Mouse (Mus musculus) liver, embryonic 12.5 days (tissue): Measurements from ENCODE around the gene Samd10. TPM values are rescaled to one million over a fixed set of nuclear protein-coding genes. Genes with fewer than 3 reads are reported as not detected.

Experiments
- ATAC-seq: fragments of 200-750 bp; cut with Nextera tagmentation; 2 replicates; pipeline ENCODE4 v1.8.0; 2017; ENCODE audit warnings: moderate number of reproducible peaks, mild to moderate bottlenecking, moderate library complexity
- H3K27ac ChIP-seq: fragments of 300-500 bp; sonication (generic); 2 replicates; pipeline ENCODE4 v1.5.1; 2016; ENCODE audit warnings: mild to moderate bottlenecking
- H3K27me3 ChIP-seq: fragments of 300-500 bp; sonication (generic); replicated peaks from 2 replicates; pipeline ENCODE4 v1.6.1; 2016; ENCODE audit warnings: mild to moderate bottlenecking, moderate library complexity
- H3K36me3 ChIP-seq: fragments of 300-500 bp; sonication (generic); 2 replicates; pipeline ENCODE4 v1.6.1; 2016; ENCODE audit warnings: mild to moderate bottlenecking, moderate library complexity
- H3K4me1 ChIP-seq: fragments of 300-500 bp; sonication (generic); 2 replicates; pipeline ENCODE4 v1.6.1; 2016
- H3K4me2 ChIP-seq: fragments of 300-500 bp; sonication (generic); 2 replicates; pipeline ENCODE4 v1.6.1; 2016; ENCODE audit warnings: mild to moderate bottlenecking, moderate library complexity
- H3K4me3 ChIP-seq: fragments of 300-500 bp; sonication (generic); 2 replicates; pipeline ENCODE4 v1.5.1; 2016; ENCODE audit warnings: mild to moderate bottlenecking, moderate library complexity
- H3K9ac ChIP-seq: fragments of 300-500 bp; sonication (generic); 2 replicates; pipeline ENCODE4 v1.6.1; 2016; ENCODE audit warnings: mild to moderate bottlenecking, moderate library complexity
- H3K9me3 ChIP-seq: fragments of 300-500 bp; sonication (generic); replicated peaks from 2 replicates; pipeline ENCODE4 v1.6.1; 2016; ENCODE audit warnings: mild to moderate bottlenecking, moderate library complexity
- WGBS: fragments of 180-500 bp; shearing (Covaris S2); methylation state at CpG from one replicate; pipeline ENCODE4 v1.1.7; 2016; ENCODE audit not compliant: insufficient replicate concordance; 5-methylcytosine and 5-hydroxymethylcytosine counted together
- polyA plus RNA-seq: library from polyadenylated mRNA; unstranded; fragments of >200 nt; fragmentation: Nextera tagmentation; extraction: Ambion mirVana; gene quantifications from 2 replicates; pipeline ENCODE4 v1.2.1, GENCODE M21; 2016

Samd10 gene
- 2.8 and 3.0 TPM in 2 replicates for polyA plus RNA-seq

GRCm38 (mm10) chr2:181598454-181599351, at the start of gene Samd10:
Samd10 (minus strand) TSS chr2:181599212.
- Histone ChIP-seq H3K36me3 (no peaks in the 10 kb centered on the region), H3K4me3 (peak within 1 kb of the TSS; percentile 70), H3K27ac (peak within 1 kb of the TSS; percentile 46; the same call in 1 of the 2 replicates), H3K9ac (peak within 1 kb of the TSS; percentile 73), H3K27me3 (peaks cover 33% of the 10 kb centered on the region), H3K4me1 (peaks cover 48% of the 10 kb centered on the region), H3K9me3 (no peaks in the 10 kb centered on the region), H3K4me2 (peak within 1 kb of the TSS; percentile 96)
- ATAC-seq: no peak
- WGBS: 2% methylated on average over 66 of the region's 71 CpGs

- Histone ChIP-seq H3K9ac (no peak overlapping the region), H3K27ac (no peak overlapping the region), H3K36me3 (peaks cover 96% of the 10 kb centered on the region), H3K4me3 (no peak overlapping the region), H3K9me3 (no peaks in the 10 kb centered on the region), H3K4me2 (no peak overlapping the region), H3K27me3 (no peaks in the 10 kb centered on the region), H3K4me1 (no peaks in the 10 kb centered on the region)
- WGBS: 81% methylated on average over 6 of the region's 6 CpGs
- no peak for ATAC-seq
Observed at GRCm38 (mm10) chr2:181646626-181647472, 47.8 kb upstream of the Samd10 start.

- WGBS: 98% methylated on average over 3 of the region's 3 CpGs
- peaks cover 97% of the 10 kb centered on the region for H3K36me3 ChIP-seq
Observed at GRCm38 (mm10) chr2:181645666-181646065, 46.7 kb upstream of the Samd10 start.

GRCm38 (mm10) chr2:181644361-181644760, 45.3 kb upstream of the Samd10 start:
- H3K36me3 ChIP-seq: peaks cover 97% of the 10 kb centered on the region

More at GRCm38 (mm10) chr2:181645666-181646065, 46.7 kb upstream of the Samd10 start:
- Histone ChIP-seq H3K4me1 (no peaks in the 10 kb centered on the region), H3K4me3 (no peak overlapping the region), H3K9me3 (no peaks in the 10 kb centered on the region), H3K27ac (no peak overlapping the region), H3K9ac (no peak overlapping the region), H3K4me2 (no peak overlapping the region), H3K27me3 (no peaks in the 10 kb centered on the region)
- no peak for ATAC-seq

GRCm38 (mm10) chr2:181635865-181636264, 36.9 kb upstream of the Samd10 start:
- H3K4me2 ChIP-seq: no peak overlapping the region
- 83% methylated on average over 3 of the region's 3 CpGs for WGBS
- H3K9ac ChIP-seq: no peak overlapping the region
- H3K9me3 ChIP-seq: no peaks in the 10 kb centered on the region
- H3K4me3 ChIP-seq: no peak overlapping the region
- H3K27me3 ChIP-seq: no peaks in the 10 kb centered on the region
- ATAC-seq: no peak
- H3K36me3 ChIP-seq: peaks cover 93% of the 10 kb centered on the region
- no peaks in the 10 kb centered on the region for H3K4me1 ChIP-seq
- no peak overlapping the region for H3K27ac ChIP-seq

More at GRCm38 (mm10) chr2:181644361-181644760, 45.3 kb upstream of the Samd10 start:
- no peak overlapping the region for H3K4me3 ChIP-seq
- no peaks in the 10 kb centered on the region for H3K9me3 ChIP-seq
- H3K4me1 ChIP-seq: no peaks in the 10 kb centered on the region
- no peak overlapping the region for H3K27ac ChIP-seq
- H3K9ac ChIP-seq: no peak overlapping the region
- no peak for ATAC-seq
- H3K4me2 ChIP-seq: no peak overlapping the region
- WGBS: 88% methylated on average over 2 of the region's 2 CpGs
- H3K27me3 ChIP-seq: no peaks in the 10 kb centered on the region

- H3K9ac ChIP-seq: no peak overlapping the region
- H3K4me3 ChIP-seq: no peak overlapping the region
- WGBS: 85% methylated on average over 6 of the region's 6 CpGs
- ATAC-seq: no peak
- peaks cover 9% of the 10 kb centered on the region for H3K4me1 ChIP-seq
- no peak overlapping the region for H3K4me2 ChIP-seq
- H3K27me3 ChIP-seq: no peaks in the 10 kb centered on the region
- no peak overlapping the region for H3K27ac ChIP-seq
- no peaks in the 10 kb centered on the region for H3K9me3 ChIP-seq
- H3K36me3 ChIP-seq: peaks cover 79% of the 10 kb centered on the region
Observed at GRCm38 (mm10) chr2:181632624-181633023, 33.6 kb upstream of the Samd10 start.

- Histone ChIP-seq H3K27me3 (no peaks in the 10 kb centered on the region), H3K4me3 (no peak overlapping the region), H3K9me3 (no peaks in the 10 kb centered on the region), H3K27ac (no peak overlapping the region), H3K4me1 (peaks cover 18% of the 10 kb centered on the region), H3K36me3 (peaks cover 66% of the 10 kb centered on the region), H3K4me2 (no peak overlapping the region), H3K9ac (no peak overlapping the region)
- ATAC-seq: no peak
Observed at GRCm38 (mm10) chr2:181628471-181628870, 29.5 kb upstream of the Samd10 start.

GRCm38 (mm10) chr2:181623401-181623800, 24.4 kb upstream of the Samd10 start:
- no peak overlapping the region for H3K4me3 ChIP-seq
- no peak overlapping the region for H3K4me2 ChIP-seq
- no peak overlapping the region for H3K9ac ChIP-seq
- H3K36me3 ChIP-seq: peaks cover 72% of the 10 kb centered on the region
- H3K4me1 ChIP-seq: peaks cover 14% of the 10 kb centered on the region
- H3K27ac ChIP-seq: no peak overlapping the region
- no peaks in the 10 kb centered on the region for H3K27me3 ChIP-seq
- ATAC-seq: no peak
- H3K9me3 ChIP-seq: no peaks in the 10 kb centered on the region

GRCm38 (mm10) chr2:181618761-181619495, 19.9 kb upstream of the Samd10 start:
- ATAC-seq: no peak

GRCm38 (mm10) chr2:181602367-181602766, 3.4 kb upstream of the Samd10 start:
- Histone ChIP-seq H3K9ac (peak overlapping the region; percentile 91), H3K9me3 (no peaks in the 10 kb centered on the region), H3K4me1 (peaks cover 48% of the 10 kb centered on the region), H3K27ac (peak overlapping the region; percentile 85; the same call in 1 of the 2 replicates), H3K4me2 (peak overlapping the region; percentile 84), H3K36me3 (peaks cover 4% of the 10 kb centered on the region), H3K27me3 (peaks cover 29% of the 10 kb centered on the region), H3K4me3 (peak overlapping the region; percentile 98)
- 50% methylated on average over 4 of the region's 4 CpGs for WGBS
- ATAC-seq: no peak

More at GRCm38 (mm10) chr2:181618761-181619495, 19.9 kb upstream of the Samd10 start:
- Histone ChIP-seq H3K4me1 (0 out of 2 replicates have a peak, but pooled peaks cover 2% of the 10 kb centered on the region), H3K27ac (no peak overlapping the region), H3K9me3 (no peaks in the 10 kb centered on the region), H3K36me3 (peaks cover 77% of the 10 kb centered on the region), H3K27me3 (no peaks in the 10 kb centered on the region), H3K4me2 (no peak overlapping the region), H3K9ac (no peak overlapping the region), H3K4me3 (no peak overlapping the region)
- WGBS: 77% methylated on average over 5 of the region's 5 CpGs

GRCm38 (mm10) chr2:181601751-181602145, 2.7 kb upstream of the Samd10 start:
- Histone ChIP-seq H3K9ac (peak overlapping the region; percentile 91), H3K36me3 (peaks cover 4% of the 10 kb centered on the region), H3K4me3 (peak overlapping the region; percentile 98), H3K4me2 (peak overlapping the region; percentile 84), H3K27ac (peak overlapping the region; percentile 85), H3K9me3 (no peaks in the 10 kb centered on the region), H3K27me3 (peaks cover 33% of the 10 kb centered on the region), H3K4me1 (peaks cover 48% of the 10 kb centered on the region)
- WGBS: 23% methylated on average over 10 of the region's 10 CpGs
- ATAC-seq: no peak
